Mouse (Mus musculus) gastrocnemius, adult 8-10 months (tissue): ENCODE data around the gene Zswim4. TPM values are rescaled to one million over a fixed set of nuclear protein-coding genes. Genes with fewer than 3 reads are reported as not detected.
A peak's percentile ranks its signal among the peaks of the same experiment; 100 is the strongest.

ENCODE experiments used
- DNase-seq, 2 experiments: peaks; one replicate each; pipeline ENCODE4 v3.0.0; 2022; ENCODE audit warnings: low spot score in 2 of 2
- total RNA-seq, 4 experiments: library from RNA; stranded (reverse); gene quantifications; 2 replicates each; pipeline ENCODE4 v1.2.4; 2022

Zswim4 gene
- total RNA-seq, 4 experiments from 2014 or later = 6.8 to 7.9 (median 7.0) TPM

DNA sequence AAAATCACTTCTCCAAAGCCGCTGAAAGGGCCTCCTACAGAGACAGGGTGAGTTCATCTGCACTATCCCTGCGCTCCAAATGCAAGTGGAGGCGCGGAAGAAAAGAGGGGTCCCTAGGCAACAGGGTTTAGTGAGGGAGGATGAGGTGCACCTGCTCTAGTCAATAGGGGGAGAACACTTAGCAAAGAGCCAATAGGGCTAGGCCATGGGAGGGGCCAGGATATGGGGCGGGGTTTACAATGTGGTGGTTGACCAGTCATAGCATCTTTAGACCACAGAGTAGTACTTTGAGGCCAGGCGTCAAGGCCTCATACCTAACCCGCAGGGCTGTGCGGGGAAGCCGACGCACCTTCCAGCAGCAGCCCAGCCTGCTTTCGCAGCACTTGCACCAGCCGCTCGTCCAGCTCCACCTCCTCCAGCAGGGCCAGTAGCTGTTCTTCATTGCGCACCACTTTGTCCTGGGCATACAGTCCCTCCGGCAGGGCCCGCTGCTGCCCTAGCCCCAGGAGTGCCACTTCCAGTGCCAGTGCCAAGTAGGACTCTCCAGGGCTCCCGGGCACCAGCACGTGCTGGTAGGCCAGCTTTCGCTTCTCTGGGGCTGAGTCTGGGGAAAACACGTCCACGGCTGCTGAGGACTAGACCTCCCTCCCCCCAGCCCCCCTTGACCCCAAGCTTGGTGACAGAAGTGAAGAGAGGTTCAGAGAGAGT is 13.4 kb downstream of the Zswim4 start:
- DNase-seq = no peak

DNA sequence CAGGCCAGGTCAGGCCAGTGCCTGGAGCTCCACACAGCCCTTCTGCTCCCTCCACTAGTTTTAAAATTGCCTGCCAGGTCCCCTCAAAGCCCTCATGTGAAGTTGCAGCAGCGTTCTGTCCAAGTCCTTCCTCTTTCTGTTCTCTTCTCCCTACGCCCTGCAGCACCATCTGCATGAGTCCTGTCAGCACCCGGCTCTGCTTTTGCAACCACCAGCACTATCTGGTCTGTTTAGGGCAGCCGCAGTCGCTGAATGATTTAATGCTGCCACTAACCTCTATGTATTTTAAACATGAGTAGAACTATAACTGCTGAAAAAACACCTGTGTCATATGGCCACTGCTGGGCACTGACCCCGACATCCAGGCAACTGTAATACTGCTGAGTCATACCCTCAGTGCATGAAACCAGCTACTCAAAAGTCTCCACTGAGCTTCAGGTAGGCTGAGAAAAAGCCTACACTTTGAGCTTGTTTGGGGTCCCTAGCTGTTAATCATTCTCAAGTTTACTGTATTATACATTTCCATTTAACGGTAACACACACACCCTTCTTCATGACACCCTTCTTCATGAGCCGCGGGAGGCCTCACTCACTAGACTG is 14.2 kb downstream of the Zswim4 start:
- no peak for DNase-seq

DNA sequence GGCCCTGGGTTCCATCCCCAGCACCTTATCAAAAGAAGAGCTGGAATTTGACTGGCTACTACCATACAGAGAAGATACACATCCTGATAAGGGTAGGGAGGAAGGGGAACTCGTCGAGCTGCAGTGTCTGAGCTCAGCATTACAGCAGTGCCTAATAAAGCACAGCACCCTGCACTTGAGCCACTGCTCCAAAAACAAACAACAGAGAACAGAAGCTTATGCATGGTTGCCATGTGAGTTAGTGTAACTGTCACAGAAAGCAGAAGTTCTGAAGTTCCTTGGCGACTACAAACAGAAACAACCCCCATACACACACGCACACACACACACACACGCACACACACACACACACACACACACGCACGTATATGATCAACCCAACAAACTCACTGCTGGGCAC is 16.8 kb downstream of the Zswim4 start:
- DNase-seq = no peak

DNA sequence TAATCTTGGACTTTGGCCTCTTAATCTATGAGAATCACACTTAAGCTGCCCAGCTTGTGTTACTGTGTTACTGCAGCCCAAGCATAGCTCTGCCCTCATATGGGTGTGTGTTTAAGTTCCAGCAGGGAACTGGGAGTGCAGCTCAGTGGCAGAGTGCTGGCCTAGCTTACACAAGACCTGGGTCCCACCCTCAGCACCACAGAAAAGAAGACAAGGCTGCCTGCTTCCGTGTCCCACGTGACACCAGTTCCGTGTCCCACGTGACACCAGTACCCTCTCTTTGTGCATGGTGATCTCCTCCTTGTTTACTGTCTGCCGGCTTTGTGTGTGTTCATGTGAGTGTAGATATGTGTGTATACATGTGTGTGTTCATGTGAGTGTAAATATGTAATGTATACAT is 18.7 kb downstream of the Zswim4 start:
- DNase-seq = no peak

DNA sequence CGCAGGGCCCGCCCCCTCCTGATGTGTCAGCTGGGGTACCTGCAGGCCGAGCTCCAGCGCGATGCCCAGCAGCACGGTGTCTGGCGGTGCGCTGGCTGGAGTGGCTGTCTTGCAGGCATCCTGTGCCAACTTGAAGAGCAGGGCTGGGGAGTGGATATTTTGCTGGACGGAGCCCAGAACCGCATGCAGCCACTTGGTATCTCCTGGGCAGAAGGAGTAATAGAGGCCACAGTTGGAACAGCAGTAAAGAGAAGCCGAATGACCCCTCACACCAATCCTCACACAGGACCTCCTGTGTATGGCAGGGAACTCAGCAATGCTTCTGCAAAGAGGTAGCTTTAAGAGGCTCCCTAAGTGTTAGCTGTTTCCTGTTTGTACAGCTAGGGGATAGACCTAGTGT is 19.6 kb downstream of the Zswim4 start:
- no peak for DNase-seq

DNA sequence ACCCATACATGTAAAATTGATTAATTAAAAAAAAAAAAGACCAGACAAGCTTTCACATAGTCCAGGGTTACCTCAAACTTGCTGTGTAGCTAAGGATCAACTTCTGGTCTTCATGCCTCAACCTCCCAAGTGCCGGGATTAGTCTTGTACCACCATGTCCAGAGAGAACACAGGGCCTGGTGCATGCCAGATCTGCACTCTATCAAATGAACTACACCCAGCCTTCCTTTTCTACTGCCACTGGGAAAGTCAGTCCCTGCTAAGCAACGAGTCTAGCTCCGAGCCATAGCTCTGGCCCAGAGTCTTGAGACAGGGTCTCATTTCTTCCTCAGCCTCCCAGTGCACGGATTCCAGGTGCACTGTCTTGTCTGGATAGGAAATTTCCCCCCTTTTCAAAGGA is 23.6 kb downstream of the Zswim4 start:
- DNase-seq = no peak

DNA sequence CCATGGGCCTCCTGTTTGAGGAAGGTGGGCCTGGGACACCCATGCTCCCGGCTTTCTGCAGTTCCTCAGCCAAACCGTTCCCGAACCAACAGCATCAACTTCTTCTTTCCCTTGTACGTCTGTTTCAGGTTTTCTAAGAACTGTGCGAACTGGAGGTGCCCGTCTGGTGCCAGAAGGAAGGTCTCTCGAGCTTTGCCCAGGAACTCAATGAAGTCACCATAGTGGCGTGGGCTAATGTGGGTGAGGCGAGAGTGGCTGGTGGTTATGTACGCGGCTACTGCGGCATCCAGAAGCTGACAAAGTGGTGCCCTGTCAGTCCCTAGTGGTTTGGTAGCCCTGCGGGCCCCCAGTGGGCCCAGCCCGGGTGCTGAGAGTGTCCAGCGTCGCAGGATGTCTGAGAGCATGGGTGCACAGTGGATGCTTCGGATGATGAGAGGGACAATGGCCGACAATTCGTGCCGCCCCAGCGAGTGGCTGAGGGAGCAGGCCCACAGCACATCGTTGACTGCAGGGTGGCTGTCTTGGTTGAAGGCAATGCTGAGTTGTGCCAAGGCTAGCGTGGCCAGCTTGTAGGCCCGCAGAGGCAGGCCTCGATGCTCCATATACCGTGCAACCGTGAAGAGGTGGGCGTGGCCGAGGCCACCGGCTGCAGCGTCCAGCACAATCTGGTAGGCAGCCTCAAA is 24.8 kb downstream of the Zswim4 start:
- DNase-seq = no peak

DNA sequence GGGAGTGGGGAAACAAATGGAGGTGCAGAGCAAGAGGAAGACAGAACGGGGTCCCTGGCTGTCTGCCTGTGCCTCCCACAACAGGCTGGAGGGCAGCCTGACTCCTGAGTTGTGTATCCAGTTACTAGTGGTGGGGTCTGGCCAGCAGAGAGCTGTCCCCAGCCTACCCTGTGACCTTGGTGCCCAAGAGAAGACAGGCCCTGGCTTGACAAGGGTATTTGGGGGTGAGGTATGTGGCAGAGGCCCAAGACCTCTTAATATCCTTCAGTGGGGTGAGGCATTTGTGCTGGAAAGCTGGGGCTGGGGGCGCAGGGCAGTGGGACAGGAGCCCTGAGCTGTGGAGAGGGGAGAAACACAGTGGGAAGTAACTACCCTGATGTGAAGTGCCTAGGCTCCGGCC is 25.7 kb downstream of the Zswim4 start:
- DNase-seq = no peak

DNA sequence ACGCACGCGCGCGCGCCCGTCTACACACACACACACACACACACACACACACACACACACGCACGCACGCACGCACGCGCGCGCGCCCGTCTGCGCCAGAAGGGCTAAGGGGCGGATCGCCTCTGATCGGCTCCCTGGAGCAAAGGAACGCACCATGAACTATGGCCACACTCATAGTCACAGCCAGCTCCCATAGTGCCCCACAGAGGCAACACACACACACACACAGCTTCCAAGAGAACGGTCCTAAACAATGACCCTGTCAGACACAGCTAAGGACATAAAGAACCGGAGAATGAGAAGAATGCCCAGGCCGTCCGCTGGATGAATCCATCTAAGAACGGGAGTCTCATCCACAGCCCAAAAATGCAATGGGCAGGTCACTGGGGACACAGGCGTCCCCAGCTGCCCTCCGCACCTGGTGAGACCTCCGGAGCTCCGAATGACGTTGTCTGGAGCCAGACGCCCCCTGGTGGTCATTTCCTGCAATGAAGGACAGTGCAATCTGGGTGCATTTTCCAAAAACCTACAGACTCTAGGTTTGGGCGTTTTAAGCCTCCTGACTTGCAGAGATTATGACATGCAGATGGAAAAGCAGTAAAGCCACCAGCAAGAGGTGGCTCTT is 26.6 kb downstream of the Zswim4 start:
- peak; percentile 70 to 76 for DNase-seq

DNA sequence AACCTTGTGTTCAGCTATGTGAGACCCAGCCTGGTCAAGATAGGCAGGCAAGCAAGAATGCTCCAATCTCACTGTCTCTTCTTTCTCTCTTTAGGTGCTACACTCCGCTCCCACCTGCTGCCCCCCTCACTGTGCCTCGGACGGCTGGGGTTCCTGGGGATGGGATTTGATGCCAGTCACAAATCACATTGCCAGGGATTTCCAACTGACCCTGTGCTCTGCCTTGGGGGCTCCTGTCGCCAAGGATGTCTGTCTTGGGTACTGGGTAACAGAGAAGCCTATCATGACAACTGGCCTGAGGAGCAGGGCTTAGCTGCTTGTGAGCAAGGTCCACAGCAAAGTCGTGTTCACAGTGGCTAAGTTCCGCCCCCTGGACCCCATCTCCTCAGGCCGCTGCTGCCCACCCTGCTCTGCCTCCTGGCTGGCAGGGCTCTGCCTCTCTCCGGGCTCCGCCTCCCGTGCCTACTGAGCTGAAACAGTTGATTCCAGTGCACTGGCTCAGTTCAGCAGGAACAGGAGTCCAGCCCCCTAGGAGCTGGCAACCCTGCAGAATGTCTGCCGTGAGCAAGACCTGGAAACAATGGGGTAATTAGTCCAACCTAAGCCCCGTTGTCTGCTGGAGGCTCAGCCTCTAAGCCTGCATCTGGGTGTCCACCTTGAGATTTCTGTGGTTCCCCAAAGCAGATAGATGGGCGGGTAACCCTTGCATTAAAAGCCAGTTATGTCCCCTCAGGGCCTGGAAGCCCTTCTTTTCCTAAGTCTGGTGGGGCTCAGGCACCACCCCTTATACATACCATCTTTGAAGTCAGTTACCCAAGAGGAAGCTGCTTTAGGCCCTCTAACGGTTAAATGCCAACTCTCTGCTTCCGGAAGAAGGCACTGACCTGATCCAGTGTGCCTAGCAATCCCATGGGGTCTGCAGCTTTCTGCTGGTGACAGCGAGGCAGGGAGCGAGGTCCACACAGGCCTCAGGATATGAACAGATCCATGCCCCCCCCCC is 28.2 kb downstream of the Zswim4 start:
- no peak for DNase-seq

DNA sequence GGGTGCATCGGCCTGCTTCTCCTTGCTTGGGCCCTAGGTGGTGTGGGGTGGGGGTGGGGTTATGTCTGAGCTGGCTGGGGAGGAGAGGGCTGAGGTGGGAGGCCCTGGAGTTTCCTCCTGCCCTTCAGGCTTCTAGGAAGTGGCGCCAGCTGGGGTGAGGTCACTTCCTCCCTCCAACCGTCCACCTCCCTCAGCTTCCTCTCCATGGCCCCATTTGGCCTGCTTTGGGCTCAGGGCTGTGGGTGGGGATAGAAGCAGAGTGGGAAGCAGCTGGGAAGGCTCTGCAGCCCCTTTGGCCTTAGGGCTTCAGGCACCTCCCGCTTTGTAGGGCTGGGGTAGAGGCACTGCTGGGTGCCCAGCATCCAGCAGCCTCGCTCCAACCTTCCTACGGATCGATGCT is 29.0 kb downstream of the Zswim4 start:
- peak in 1 of 2 experiments; percentile 39 for DNase-seq

DNA sequence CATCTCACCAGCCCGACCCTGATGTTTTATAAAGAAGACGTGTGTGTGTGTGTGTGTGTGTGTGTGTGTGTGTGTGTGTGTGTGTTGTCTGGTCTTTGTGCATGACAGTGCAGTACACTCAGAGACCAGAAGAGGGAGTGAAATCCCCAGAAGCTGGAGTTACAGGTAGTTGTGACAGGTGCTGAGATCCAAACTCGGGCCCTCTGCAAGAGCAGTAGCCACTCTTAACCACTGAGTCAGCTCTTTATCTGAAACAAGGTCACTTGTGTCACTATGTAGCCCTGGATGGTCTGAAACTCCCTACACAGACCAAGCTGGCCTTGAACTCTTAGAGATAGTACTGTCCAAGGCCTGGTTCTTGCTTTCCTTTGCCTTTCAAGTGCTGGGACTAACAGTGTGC is 30.2 kb downstream of the Zswim4 start:
- DNase-seq = no peak

DNA sequence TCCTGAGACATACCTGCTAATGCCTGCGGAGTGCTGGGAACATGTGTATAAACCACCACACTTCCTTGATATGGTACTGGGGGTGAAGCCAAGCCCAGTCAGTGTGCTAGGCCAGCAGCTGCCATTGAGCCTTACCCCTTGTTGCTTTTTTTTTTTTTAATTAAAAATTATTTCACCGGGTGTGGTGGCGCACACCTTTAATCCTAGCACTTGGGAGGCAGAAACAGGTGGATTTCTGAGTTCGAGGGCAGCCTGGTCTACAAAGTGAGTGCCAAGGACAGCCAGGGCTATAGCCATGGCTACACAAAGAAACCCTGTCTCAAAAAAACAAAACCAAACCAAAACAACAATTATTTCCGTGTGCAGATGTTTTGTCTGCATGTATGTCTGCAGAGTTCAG is 31.8 kb downstream of the Zswim4 start:
- DNase-seq = no peak

DNA sequence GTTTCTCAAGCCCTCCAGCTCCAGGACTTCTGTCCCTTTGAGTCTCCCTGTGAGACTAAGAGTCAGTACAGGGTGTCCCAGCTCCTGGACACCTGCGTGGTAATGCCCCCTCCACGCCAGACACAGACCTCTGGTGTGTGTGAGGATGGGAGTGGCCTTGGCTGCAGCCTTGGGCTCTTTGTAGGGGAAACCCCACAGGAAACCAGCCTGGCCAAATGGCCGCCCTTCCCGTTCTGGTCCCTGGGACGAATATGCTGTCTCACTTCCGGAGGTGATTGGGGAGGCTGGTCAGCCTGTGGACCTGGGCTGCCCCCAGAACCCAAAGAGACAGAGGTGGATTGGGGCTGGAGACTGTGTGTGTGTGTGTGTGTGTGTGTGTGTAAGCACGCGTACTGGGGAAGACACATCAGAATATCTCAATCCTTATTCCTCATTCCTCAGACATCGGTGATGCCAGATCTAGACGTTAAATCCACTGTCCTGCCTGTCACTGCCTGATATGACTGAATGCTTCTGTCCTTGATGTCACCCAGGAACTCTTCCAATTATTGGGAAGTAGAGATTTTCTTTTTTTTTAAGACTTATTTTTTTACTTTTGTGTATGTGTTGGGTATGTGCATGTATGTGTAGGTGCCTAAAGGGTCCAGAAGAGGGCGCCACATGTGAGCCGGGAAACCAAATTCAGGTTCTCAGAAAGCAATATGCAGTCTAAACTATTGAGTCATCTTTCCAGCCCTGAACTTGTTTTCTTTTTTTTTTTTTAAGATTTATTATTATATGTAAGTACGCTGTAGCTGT is 32.7 kb downstream of the Zswim4 start:
- peak; percentile 68 to 75 for DNase-seq

DNA sequence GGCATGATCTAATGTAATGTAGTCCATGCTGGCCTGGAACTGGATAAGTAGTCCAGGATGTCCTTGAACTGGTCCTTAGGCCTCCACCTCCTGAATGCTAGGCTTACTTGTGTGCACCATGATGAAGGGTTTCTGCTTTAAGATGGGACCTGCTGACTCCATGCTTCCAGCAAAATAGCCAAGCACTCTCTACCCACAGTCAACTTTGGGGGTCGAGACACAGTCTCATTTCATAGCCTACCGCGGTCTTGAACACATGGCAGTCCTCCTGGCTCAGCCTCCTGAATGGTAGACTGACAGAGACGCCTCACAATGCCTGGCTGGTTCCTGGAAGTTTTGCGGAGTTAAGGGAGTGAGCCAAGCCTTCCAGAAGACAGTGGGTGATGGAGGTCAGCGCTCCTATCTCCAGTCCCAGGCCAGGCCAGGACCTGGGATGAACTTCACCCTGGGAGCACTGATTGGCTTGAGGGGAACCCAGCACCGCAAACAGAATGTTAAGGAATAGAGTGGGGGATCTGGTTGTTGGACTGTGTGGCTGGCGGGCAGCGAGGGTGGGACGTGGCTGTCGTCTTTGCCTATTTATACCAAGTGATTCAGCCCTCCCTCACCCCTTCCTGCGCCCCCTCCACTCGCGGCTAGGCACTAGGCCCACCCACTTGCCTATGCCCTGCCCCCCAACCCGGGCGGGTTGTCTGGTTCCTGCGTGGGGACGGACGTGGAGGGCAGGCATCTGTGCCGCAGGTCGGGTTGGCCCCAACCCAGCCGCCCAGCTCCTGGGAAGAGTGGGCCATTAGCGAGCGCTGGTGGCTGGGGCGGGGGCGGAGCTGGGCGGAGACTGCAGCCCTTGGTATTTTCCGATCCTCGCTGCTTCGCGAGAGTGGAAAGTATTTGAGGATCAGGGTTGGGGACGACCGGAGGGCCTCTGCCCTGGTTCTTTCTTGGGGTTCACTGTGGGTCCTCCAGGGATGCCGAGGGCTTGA is 33.6 kb downstream of the Zswim4 start:
- peak; percentile 72 to 81 for DNase-seq

DNA sequence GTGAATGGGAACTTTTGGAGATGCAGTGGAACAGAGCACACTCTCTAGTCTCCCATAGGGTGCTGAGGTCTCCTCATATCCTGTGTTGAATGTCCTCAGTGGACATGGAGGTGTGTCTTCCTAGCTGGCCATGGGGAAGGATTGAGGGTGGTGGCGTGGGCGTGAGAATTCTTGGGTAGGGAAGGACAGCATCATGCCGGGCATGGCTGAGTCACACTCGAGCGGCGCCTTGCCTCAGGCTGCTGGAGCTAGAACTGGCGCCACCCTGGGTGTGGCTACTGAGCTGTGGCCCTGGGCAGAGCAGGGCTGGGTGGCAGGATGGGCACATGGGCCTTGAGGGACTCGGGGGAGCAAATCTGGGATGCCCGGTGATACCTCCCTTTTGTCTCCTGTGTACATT is 34.4 kb downstream of the Zswim4 start:
- DNase-seq = peak in 1 of 2 experiments; percentile 49

DNA sequence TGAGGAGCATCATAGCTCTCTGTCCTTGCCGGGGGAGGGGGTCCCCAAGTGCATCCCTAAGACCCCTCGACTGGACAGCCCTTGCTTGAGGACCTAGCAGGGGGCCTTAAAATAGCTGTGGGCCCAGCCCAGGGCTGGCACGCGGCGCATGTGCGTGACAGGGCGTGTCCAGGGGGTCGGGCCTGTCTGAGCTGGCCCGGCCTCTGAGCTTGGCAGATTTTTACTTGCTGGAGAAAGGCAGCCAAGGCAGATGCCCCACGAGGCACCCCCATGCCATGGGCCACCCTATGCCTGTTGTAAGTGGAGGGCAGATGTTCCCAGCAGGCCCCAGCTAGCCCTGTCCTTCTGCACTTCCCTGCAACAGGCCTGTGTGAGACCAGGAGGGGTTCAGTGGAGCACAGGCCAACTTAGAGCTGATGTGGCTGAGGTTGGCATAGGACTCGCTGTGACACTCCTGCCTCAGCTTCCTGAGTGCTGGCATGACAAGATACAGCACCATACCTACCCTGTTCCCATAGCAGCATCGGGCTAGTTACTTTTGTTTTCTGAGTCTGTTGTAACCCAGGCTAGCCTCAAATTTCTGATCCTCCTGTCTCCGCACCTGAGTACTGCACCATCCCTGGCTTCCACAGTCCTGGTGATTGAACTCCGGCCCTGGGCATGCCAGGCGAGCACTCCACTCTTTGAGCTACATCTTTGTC is 35.2 kb downstream of the Zswim4 start:
- DNase-seq = peak; percentile 72 to 84
